In genomic region chr12:54713822-54714626, GRCm38 (mm10) we compare ENCODE assay signal across 8 mouse cellular contexts. TPM values are rescaled to one million over a fixed set of nuclear protein-coding genes. Genes with fewer than 3 reads are reported as not detected.
A peak's percentile ranks its signal among the peaks of the same experiment; 100 is the strongest.
DNase-seq lines count a peak whose midpoint lies in the region; ATAC-seq and TF ChIP-seq lines count a peak whose summit lies in the region.
"Not testable (repeated sequence)": the region's sequence is repeated elsewhere in the genome, so short reads cannot be mapped to it uniquely, and the experiment has no call there.

No protein-coding gene starts in this region.

- peak; percentile 65 for DNase-seq in cerebellum, adult 2 months
- not testable (repeated sequence) for DNase-seq in heart, postnatal 0 days (ENCODE audit: low spot score)
- DNase-seq in kidney, adult 2 months = peak; percentile 76
- DNase-seq in lung, postnatal 4 days = peak; percentile 69 to 73
- peak; percentile 69 for DNase-seq in right cerebral cortex, adult 18-20 months
- DNase-seq in thymus, postnatal 4 days = peak; percentile 73

- not testable (repeated sequence) for H3K9me3 ChIP-seq in heart, postnatal 0 days (replicated peaks; ENCODE audit: control insufficient read depth, low read length); limb, embryonic 13.5 days

- not testable (repeated sequence) for TF ChIP-seq CTCF in cerebellum, adult 2 months (IDR thresholded peaks at IDR 0.05; ENCODE audit: borderline replicate concordance, insufficient read depth, low read depth, low read length); heart, postnatal 0 days (IDR thresholded peaks at IDR 0.05; ENCODE audit: low read depth); kidney, adult 2 months (conservative IDR thresholded peaks at IDR 0.05; ENCODE audit: insufficient read depth, insufficient read length, low read depth, low read length)

- not testable (repeated sequence) for H3K9ac ChIP-seq in heart, postnatal 0 days (replicated peaks; ENCODE audit: low read depth, low read length); limb, embryonic 13.5 days

- not testable (repeated sequence) for H3K27me3 ChIP-seq in cerebellum, adult 2 months (ENCODE audit: control insufficient read depth, insufficient read depth, low read length); heart, postnatal 0 days (ENCODE audit: control insufficient read depth, insufficient read depth, low read length); kidney, adult 2 months (replicated peaks; ENCODE audit: control insufficient read depth, insufficient read depth, low read length); limb, embryonic 13.5 days

- not testable (repeated sequence) for TF ChIP-seq POLR2A in cerebellum, adult 2 months (IDR thresholded peaks at IDR 0.05; ENCODE audit: borderline replicate concordance, insufficient read depth, low read length); kidney, adult 2 months (IDR thresholded peaks at IDR 0.05; ENCODE audit: low read depth, low read length)

- H3K4me1 ChIP-seq in cerebellum, adult 2 months (ENCODE audit: control insufficient read depth, insufficient read depth, low read length); heart, postnatal 0 days (ENCODE audit: control insufficient read depth, insufficient read depth); kidney, adult 2 months (ENCODE audit: control insufficient read depth, insufficient read depth, low read length); limb, embryonic 13.5 days: not testable (repeated sequence)

- not testable (repeated sequence) for H3K4me3 ChIP-seq in cerebellum, adult 2 months (replicated peaks; ENCODE audit: insufficient read depth, low read depth, low read length); heart, postnatal 0 days (ENCODE audit: low read depth, low read length); kidney, adult 2 months (ENCODE audit: insufficient read depth, low read depth, low read length); limb, embryonic 13.5 days

- H3K27ac ChIP-seq in cerebellum, adult 2 months (ENCODE audit: insufficient read depth, low read length); heart, postnatal 0 days (ENCODE audit: low read depth); kidney, adult 2 months (ENCODE audit: insufficient read depth, low read depth, low read length); limb, embryonic 13.5 days: not testable (repeated sequence)

- peak; percentile 64 for ATAC-seq in frontal cortex, adult (ENCODE audit: low TSS enrichment)
- ATAC-seq in heart, postnatal 0 days (ENCODE audit: insufficient read depth, low read depth) = peak; percentile 42
- ATAC-seq in limb, embryonic 13.5 days (ENCODE audit: low FRiP score, low read depth) = peak; percentile 48

- 0% methylated on average over 7 of the region's 48 CpGs for WGBS in cerebellum, adult 2 months
- 0% methylated on average over 3 of the region's 48 CpGs for WGBS in heart, postnatal 0 days
- 0% methylated on average over 5 of the region's 48 CpGs for WGBS in kidney, adult 2 months
- 0% methylated on average over 6 of the region's 48 CpGs for WGBS in limb, embryonic 13.5 days

- TF ChIP-seq EP300 in heart, postnatal 0 days (IDR thresholded peaks at IDR 0.05; ENCODE audit: low read depth) = not testable (repeated sequence)

- H3K4me2 ChIP-seq in heart, postnatal 0 days (ENCODE audit: low read depth, low read length); limb, embryonic 13.5 days (replicated peaks): not testable (repeated sequence)

- H3K36me3 ChIP-seq in heart, postnatal 0 days (replicated peaks; ENCODE audit: control insufficient read depth, insufficient read depth, low read length); kidney, adult 2 months (ENCODE audit: control insufficient read depth, insufficient read depth, low read length); limb, embryonic 13.5 days: not testable (repeated sequence)

RNA-seq across cellular contexts. Expression of gene Eapp, which starts 18.3 kb away (rescaled TPM):
- 27.4 and 28.6 TPM in 2 replicates for polyA plus RNA-seq in cerebellum, adult 2 months (2012; rRNA removed)
- 4.4 and 16.7 TPM in 2 replicates for total RNA-seq in heart, postnatal 0 days (2014; rRNA removed; ENCODE audit: low replicate concordance)
- 61.4 and 61.6 TPM in 2 replicates for polyA plus RNA-seq in heart, postnatal 0 days (2015; fragmentation: Nextera tagmentation; extraction: Ambion mirVana)
- 9.1 and 21.0 TPM in 2 replicates for polyA plus RNA-seq in kidney, adult 2 months (2012; rRNA removed)
- polyA plus RNA-seq in limb, embryonic 13.5 days (2015; fragmentation: Nextera tagmentation; extraction: Ambion mirVana) = 72.8 and 79.7 TPM in 2 replicates

RNA-seq across cellular contexts. Expression of gene Sptssa, which starts 57.7 kb away (rescaled TPM):
- polyA plus RNA-seq in cerebellum, adult 2 months (2012; rRNA removed) = 50.6 and 52.9 TPM in 2 replicates
- total RNA-seq in heart, postnatal 0 days (2014; rRNA removed; ENCODE audit: low replicate concordance) = 42.4 and 59.6 TPM in 2 replicates
- polyA plus RNA-seq in heart, postnatal 0 days (2015; fragmentation: Nextera tagmentation; extraction: Ambion mirVana) = 150 and 160 TPM in 2 replicates
- 70.5 and 80.1 TPM in 2 replicates for polyA plus RNA-seq in kidney, adult 2 months (2012; rRNA removed)
- polyA plus RNA-seq in limb, embryonic 13.5 days (2015; fragmentation: Nextera tagmentation; extraction: Ambion mirVana) = 219 and 235 TPM in 2 replicates
